Mouse (Mus musculus): ENCODE measurements around the gene Ghsr. TPM values are rescaled to one million over a fixed set of nuclear protein-coding genes. Genes with fewer than 3 reads are reported as not detected.
A peak's percentile ranks its signal among the peaks of the same experiment; 100 is the strongest.

Gene Ghsr
- polyA plus RNA-seq, 1 experiment from 2014 or later, result 0.12 TPM

- H3K27me3 ChIP-seq (ENCODE audit: control insufficient read depth, insufficient read depth, low read length), result no peaks in the 10 kb centered on the region
- DNase-seq (ENCODE audit: low spot score) (no peak), ATAC-seq (ENCODE audit: insufficient read depth, low FRiP score, low TSS enrichment) (no peak)
- H3K27ac ChIP-seq (ENCODE audit: low read depth, low read length), result no peak overlapping the region
- no peaks in the 10 kb centered on the region for H3K9me3 ChIP-seq (ENCODE audit: control insufficient read depth, low read length)
- H3K4me1 ChIP-seq (ENCODE audit: control insufficient read depth, insufficient read depth, low read length), result no peaks in the 10 kb centered on the region
- H3K36me3 ChIP-seq (ENCODE audit: control insufficient read depth, insufficient read depth, low read length), result no peaks in the 10 kb centered on the region
- no peak overlapping the region for H3K4me2 ChIP-seq (ENCODE audit: low read depth)
- H3K9ac ChIP-seq (ENCODE audit: low read length), result no peak overlapping the region
- 56% methylated on average over 6 of the region's 6 CpGs for WGBS
- H3K4me3 ChIP-seq (ENCODE audit: low read depth, low read length), result no peak overlapping the region
Measured at GRCm38 (mm10) chr3:27345526-27345925, 25.6 kb upstream of the Ghsr start.

GRCm38 (mm10) chr3:27348462-27348861 lies 22.7 kb upstream of the Ghsr start:
- H3K4me1 ChIP-seq (ENCODE audit: control insufficient read depth, insufficient read depth, low read length), result no peaks in the 10 kb centered on the region
- H3K9me3 ChIP-seq (ENCODE audit: control insufficient read depth, low read length), result no peaks in the 10 kb centered on the region
- no peak overlapping the region for H3K27ac ChIP-seq (ENCODE audit: low read depth, low read length)
- H3K27me3 ChIP-seq (ENCODE audit: control insufficient read depth, insufficient read depth, low read length), result no peaks in the 10 kb centered on the region
- ATAC-seq (ENCODE audit: insufficient read depth, low FRiP score, low TSS enrichment) (no peak), DNase-seq (ENCODE audit: low spot score) (no peak)
- WGBS, result 80% methylated on average over 5 of the region's 5 CpGs
- H3K4me3 ChIP-seq (ENCODE audit: low read depth, low read length), result no peak overlapping the region
- H3K36me3 ChIP-seq (ENCODE audit: control insufficient read depth, insufficient read depth, low read length), result no peaks in the 10 kb centered on the region
- H3K4me2 ChIP-seq (ENCODE audit: low read depth), result no peak overlapping the region
- no peak overlapping the region for H3K9ac ChIP-seq (ENCODE audit: low read length)

- no peak overlapping the region for H3K9ac ChIP-seq (ENCODE audit: low read length)
- WGBS, result 70% methylated on average over 9 of the region's 9 CpGs
- DNase-seq (ENCODE audit: low spot score) (peak; percentile 52), ATAC-seq (ENCODE audit: insufficient read depth, low FRiP score, low TSS enrichment) (peak; percentile 76)
- no peak overlapping the region for H3K4me2 ChIP-seq (ENCODE audit: low read depth)
- H3K4me1 ChIP-seq (ENCODE audit: control insufficient read depth, insufficient read depth, low read length), result no peaks in the 10 kb centered on the region
- no peaks in the 10 kb centered on the region for H3K9me3 ChIP-seq (ENCODE audit: control insufficient read depth, low read length)
- no peaks in the 10 kb centered on the region for H3K36me3 ChIP-seq (ENCODE audit: control insufficient read depth, insufficient read depth, low read length)
- no peaks in the 10 kb centered on the region for H3K27me3 ChIP-seq (ENCODE audit: control insufficient read depth, insufficient read depth, low read length)
- H3K27ac ChIP-seq (ENCODE audit: low read depth, low read length), result no peak overlapping the region
- H3K4me3 ChIP-seq (ENCODE audit: low read depth, low read length), result no peak overlapping the region
Measured at GRCm38 (mm10) chr3:27351105-27351504, 20.0 kb upstream of the Ghsr start.

- H3K36me3 ChIP-seq (ENCODE audit: control insufficient read depth, insufficient read depth, low read length), result no peaks in the 10 kb centered on the region
- no peaks in the 10 kb centered on the region for H3K27me3 ChIP-seq (ENCODE audit: control insufficient read depth, insufficient read depth, low read length)
- no peak overlapping the region for H3K4me3 ChIP-seq (ENCODE audit: low read depth, low read length)
- H3K4me2 ChIP-seq (ENCODE audit: low read depth), result no peak overlapping the region
- H3K4me1 ChIP-seq (ENCODE audit: control insufficient read depth, insufficient read depth, low read length), result no peaks in the 10 kb centered on the region
- H3K9ac ChIP-seq (ENCODE audit: low read length), result no peak overlapping the region
- no peaks in the 10 kb centered on the region for H3K9me3 ChIP-seq (ENCODE audit: control insufficient read depth, low read length)
- WGBS, result 85% methylated on average over 2 of the region's 2 CpGs
- DNase-seq (ENCODE audit: low spot score) (no peak), ATAC-seq (ENCODE audit: insufficient read depth, low FRiP score, low TSS enrichment) (no peak)
- no peak overlapping the region for H3K27ac ChIP-seq (ENCODE audit: low read depth, low read length)
Measured at GRCm38 (mm10) chr3:27359100-27359720, 11.9 kb upstream of the Ghsr start.

- 6% methylated on average over 10 of the region's 10 CpGs for WGBS
- Histone ChIP-seq H3K27me3 (ENCODE audit: control insufficient read depth, insufficient read depth, low read length) (peaks cover 35% of the 10 kb centered on the region), H3K36me3 (ENCODE audit: control insufficient read depth, insufficient read depth, low read length) (no peaks in the 10 kb centered on the region), H3K9ac (ENCODE audit: low read length) (no peak overlapping the region), H3K4me1 (ENCODE audit: control insufficient read depth, insufficient read depth, low read length) (0 out of 2 replicates have a peak, but pooled peaks cover 2% of the 10 kb centered on the region), H3K4me3 (ENCODE audit: low read depth, low read length) (no peak overlapping the region), H3K9me3 (ENCODE audit: control insufficient read depth, low read length) (no peaks in the 10 kb centered on the region), H3K27ac (ENCODE audit: low read depth, low read length) (no peak overlapping the region), H3K4me2 (ENCODE audit: low read depth) (no peak overlapping the region)
- DNase-seq (ENCODE audit: low spot score) (peak; percentile 70), ATAC-seq (ENCODE audit: insufficient read depth, low FRiP score, low TSS enrichment) (no peak)
Measured at GRCm38 (mm10) chr3:27370125-27370524, 1.0 kb upstream of the Ghsr start.

GRCm38 (mm10) chr3:27370582-27371275 lies 422 bp upstream of the Ghsr start:
- no peak overlapping the region for H3K27ac ChIP-seq (ENCODE audit: low read depth, low read length)
- no peak overlapping the region for H3K9ac ChIP-seq (ENCODE audit: low read length)
- peak; percentile 11 for DNase-seq (ENCODE audit: low spot score)
- H3K27me3 ChIP-seq (ENCODE audit: control insufficient read depth, insufficient read depth, low read length), result peaks cover 35% of the 10 kb centered on the region
- no peaks in the 10 kb centered on the region for H3K36me3 ChIP-seq (ENCODE audit: control insufficient read depth, insufficient read depth, low read length)
- no peak for ATAC-seq (ENCODE audit: insufficient read depth, low FRiP score, low TSS enrichment)
- peak overlapping the region; percentile 24 for H3K4me3 ChIP-seq (ENCODE audit: low read depth, low read length)
- no peaks in the 10 kb centered on the region for H3K9me3 ChIP-seq (ENCODE audit: control insufficient read depth, low read length)
- H3K4me2 ChIP-seq (ENCODE audit: low read depth), result peak overlapping the region; percentile 49
- 0 out of 2 replicates have a peak, but pooled peaks cover 2% of the 10 kb centered on the region for H3K4me1 ChIP-seq (ENCODE audit: control insufficient read depth, insufficient read depth, low read length)
- WGBS, result 3% methylated on average over 20 of the region's 20 CpGs

GRCm38 (mm10) chr3:27371725-27372650 lies 837 bp downstream of the Ghsr start:
- ATAC-seq (ENCODE audit: insufficient read depth, low FRiP score, low TSS enrichment), result peak; percentile 55; the same call in 1 of the 2 replicates
- Histone ChIP-seq H3K4me3 (ENCODE audit: low read depth, low read length) (peak overlapping the region; percentile 24), H3K9me3 (ENCODE audit: control insufficient read depth, low read length) (no peaks in the 10 kb centered on the region), H3K27ac (ENCODE audit: low read depth, low read length) (no peak overlapping the region), H3K27me3 (ENCODE audit: control insufficient read depth, insufficient read depth, low read length) (peaks cover 35% of the 10 kb centered on the region), H3K36me3 (ENCODE audit: control insufficient read depth, insufficient read depth, low read length) (no peaks in the 10 kb centered on the region), H3K4me2 (ENCODE audit: low read depth) (peak overlapping the region; percentile 49), H3K4me1 (ENCODE audit: control insufficient read depth, insufficient read depth, low read length) (0 out of 2 replicates have a peak, but pooled peaks cover 2% of the 10 kb centered on the region), H3K9ac (ENCODE audit: low read length) (no peak overlapping the region)
- DNase-seq (ENCODE audit: low spot score), result peak; percentile 50
- 1% methylated on average over 67 of the region's 77 CpGs for WGBS

- 0 out of 2 replicates have a peak, but pooled peaks cover 2% of the 10 kb centered on the region for H3K4me1 ChIP-seq (ENCODE audit: control insufficient read depth, insufficient read depth, low read length)
- DNase-seq (ENCODE audit: low spot score), result no peak
- no peaks in the 10 kb centered on the region for H3K36me3 ChIP-seq (ENCODE audit: control insufficient read depth, insufficient read depth, low read length)
- no peak overlapping the region for H3K4me3 ChIP-seq (ENCODE audit: low read depth, low read length)
- no peak overlapping the region for H3K27ac ChIP-seq (ENCODE audit: low read depth, low read length)
- H3K27me3 ChIP-seq (ENCODE audit: control insufficient read depth, insufficient read depth, low read length), result peaks cover 35% of the 10 kb centered on the region
- ATAC-seq (ENCODE audit: insufficient read depth, low FRiP score, low TSS enrichment), result no peak
- WGBS, result 50% methylated on average over 9 of the region's 9 CpGs
- no peak overlapping the region for H3K9ac ChIP-seq (ENCODE audit: low read length)
- no peak overlapping the region for H3K4me2 ChIP-seq (ENCODE audit: low read depth)
- H3K9me3 ChIP-seq (ENCODE audit: control insufficient read depth, low read length), result no peaks in the 10 kb centered on the region
Measured at GRCm38 (mm10) chr3:27374396-27374795, 3.2 kb downstream of the Ghsr start.
